Mouse (Mus musculus): Measurements from ENCODE around the gene Chm.

Chm gene

DNA sequence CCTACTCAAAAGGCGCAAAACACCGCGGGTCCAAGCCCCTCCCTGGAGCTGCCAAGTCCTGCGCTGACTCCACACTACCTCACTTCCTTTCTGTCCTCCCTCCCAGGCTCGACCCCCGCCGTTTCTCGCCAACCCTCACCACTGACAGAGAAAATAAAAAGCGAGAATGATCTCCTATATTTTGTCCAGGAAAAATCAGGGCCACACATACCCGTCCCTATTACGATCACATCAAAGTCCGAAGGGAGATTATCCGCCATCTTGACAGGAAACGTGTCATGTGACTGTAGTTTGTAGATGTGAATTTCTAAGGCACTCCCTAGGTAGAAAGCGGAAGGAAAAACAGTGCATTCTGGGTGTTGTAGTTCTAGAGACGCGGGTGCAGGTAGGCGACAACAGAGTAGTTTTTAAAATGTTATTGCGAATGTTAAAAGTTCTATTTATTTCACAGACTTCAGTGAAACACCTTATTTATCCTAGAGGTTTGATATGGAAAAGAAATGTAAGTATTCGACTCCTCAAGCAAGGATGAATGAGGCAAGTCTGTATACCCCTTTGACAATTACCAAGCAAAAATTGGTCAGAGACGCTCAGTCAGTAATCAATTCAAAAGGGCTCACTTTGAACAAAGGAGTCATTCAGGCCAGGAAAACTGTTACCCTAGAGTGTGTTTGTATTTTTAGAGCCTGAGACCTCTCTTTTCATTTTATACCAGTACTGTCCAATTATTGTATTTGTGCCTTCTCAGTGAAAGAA lies at the start of gene Chm:
Gene Chm (minus strand): TSS at position 288 of the 756 bp plus-strand sequence.
- TF ChIP-seq GATA4 (IDR thresholded peaks at IDR 0.05; ENCODE audit: insufficient replicate concordance, low read length), result no peak

DNA sequence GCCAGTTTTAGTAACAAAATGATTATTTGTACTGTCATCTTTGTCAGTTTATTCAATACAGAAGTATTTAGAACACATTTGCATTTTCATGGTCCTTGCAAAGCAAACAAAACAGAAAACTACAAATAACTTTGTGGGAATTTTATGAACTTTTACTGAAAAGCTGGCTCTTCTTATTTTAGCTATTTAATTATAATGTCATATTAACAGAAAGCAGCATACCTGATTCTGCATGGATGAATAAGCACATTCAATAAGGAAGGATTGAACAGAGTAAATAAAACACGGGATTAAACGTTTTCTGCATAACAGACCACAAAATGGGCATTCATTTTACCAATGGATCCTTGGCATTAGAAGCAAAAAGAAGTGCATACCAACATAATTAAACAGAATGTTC lies 8.6 kb upstream of the Chm start:
- TF ChIP-seq GATA4 (IDR thresholded peaks at IDR 0.05; ENCODE audit: insufficient replicate concordance, low read length), result no peak

DNA sequence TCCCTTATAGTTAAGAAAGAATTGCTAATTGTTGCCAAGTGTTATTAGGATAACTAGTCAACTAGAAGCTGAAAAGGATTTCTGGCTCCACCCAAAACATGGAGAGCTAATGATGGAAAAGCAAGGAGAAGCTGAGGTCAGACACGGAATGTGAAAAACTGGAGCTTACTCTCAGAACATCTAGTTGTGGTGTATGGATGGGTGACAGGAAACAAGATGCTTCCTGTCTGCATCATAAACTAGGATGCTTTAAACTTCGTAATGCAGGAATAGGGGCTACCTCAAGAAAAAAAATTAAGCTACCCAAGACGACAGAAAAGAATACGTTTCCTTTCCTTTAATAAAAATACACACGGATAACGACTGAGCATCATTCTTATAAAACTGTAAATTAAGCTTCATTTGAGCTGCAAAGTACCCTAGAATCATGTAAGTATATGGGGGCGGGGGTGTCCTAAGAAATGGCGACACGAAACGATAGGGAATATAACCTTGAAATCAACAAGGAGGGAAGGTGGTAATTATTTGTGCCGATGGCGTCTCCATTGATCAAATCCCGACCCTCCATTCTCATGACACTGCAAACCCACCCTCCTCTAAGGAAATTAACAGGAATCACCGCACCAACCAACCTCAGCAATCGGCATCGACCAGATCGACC lies 618 bp downstream of the Chm start:
- TF ChIP-seq GATA4 (IDR thresholded peaks at IDR 0.05; ENCODE audit: insufficient replicate concordance, low read length), result no peak

DNA sequence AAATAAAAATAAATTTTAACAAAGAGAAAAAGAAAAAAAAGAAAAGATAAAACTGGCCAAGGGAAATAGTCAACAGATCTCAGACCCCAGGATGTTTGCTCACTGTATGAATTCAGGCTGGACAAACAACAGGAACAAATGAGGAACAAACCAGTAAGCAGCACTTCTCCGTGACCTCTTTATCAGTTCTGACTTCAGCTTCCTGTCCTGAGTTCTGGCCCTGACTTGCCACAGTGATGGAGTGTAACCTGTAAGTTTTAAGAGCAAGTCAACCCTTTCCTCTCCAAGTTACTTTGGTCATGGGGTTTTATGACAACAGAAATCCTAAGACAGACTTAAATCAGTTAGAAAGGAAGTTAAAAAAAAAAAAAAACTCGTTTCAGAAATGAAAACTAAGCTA lies 12.6 kb downstream of the Chm start:
- no peak for TF ChIP-seq GATA4 (IDR thresholded peaks at IDR 0.05; ENCODE audit: insufficient replicate concordance, low read length)

DNA sequence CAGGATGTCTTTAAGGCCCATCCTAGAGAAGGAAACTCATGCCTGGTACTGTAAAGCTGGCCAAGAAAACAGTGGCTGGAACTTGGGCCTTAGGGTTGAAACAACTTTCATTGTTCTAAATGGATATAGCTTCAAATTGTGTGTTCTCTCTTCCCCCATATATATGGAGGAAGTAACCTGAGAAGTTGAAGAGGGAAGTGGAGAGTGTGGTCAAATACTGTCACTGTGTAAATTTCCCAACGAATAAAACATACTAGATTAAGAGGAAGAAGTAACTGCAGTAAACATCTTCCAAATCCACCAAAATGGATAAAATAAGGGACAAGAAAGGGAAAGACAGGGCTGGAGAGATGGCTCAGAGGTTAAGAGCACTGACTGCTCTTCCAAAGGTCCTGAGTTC lies 13.0 kb downstream of the Chm start:
- TF ChIP-seq GATA4 (IDR thresholded peaks at IDR 0.05; ENCODE audit: insufficient replicate concordance, low read length), result no peak

DNA sequence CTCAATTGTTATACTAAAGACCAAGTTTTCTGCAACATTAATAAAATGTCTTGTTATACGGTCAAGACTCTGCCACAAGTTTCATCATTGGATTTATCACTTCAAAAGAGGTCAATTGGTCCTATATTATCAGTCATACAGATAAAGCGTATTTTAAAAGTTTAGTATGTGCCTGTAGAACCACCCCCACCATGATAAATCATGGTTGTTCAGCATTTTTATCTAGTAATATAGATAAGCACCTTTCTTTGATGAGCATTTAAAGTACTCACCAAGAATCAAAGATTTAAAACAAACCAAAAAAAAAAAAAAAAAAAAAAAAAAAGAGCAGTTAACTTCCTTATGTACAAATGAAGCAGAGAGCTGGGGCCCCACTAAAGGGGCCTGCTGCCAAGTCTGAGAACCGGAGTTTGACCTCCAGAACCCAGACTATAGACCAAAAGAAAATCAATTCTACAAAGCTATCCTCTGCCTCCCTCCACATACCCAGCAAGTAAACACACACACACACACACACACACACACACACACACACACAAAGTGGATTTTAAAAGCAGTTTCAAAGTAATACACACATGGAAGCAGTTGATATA lies 25.0 kb downstream of the Chm start:
- no peak for TF ChIP-seq GATA4 (IDR thresholded peaks at IDR 0.05; ENCODE audit: insufficient replicate concordance, low read length)

DNA sequence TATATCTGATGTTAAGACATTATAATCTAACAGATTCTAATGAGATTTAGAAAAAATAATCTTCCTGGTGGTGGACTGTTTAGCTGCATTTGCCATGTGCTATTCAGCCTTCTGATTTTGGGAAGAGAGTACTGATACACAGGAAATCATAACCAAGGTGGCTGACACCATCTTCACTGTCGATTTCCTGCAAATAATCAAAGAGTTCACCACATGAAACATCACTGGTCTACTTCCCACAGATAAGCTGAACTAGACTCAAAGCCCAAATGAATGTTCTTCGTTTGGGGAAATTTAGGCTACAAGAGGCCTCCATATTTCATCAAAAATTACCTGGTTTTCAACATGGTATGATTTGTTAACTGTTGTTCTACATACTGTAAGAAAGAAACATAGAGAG lies 101.1 kb downstream of the Chm start:
- no peak for TF ChIP-seq GATA4 (IDR thresholded peaks at IDR 0.05; ENCODE audit: insufficient replicate concordance, low read length)

DNA sequence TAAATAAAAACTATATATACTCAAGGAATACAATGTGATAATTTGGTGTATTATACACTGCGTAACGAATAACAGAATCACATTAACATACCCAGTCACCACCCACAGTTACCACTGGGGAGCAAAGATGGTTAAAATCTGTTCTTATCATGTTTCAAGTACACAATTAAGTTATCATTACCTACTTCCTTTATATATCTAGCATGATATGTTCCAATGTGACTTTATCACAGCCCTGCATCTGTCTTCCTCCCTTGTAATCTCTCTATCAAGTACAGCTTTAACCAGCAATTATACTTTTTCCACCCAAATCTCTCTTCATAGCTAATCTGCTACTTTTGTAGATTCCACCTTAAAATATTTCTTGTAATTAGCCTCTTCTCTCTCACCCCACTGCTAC lies 109.3 kb downstream of the Chm start:
- TF ChIP-seq GATA4 (IDR thresholded peaks at IDR 0.05; ENCODE audit: insufficient replicate concordance, low read length), result no peak

DNA sequence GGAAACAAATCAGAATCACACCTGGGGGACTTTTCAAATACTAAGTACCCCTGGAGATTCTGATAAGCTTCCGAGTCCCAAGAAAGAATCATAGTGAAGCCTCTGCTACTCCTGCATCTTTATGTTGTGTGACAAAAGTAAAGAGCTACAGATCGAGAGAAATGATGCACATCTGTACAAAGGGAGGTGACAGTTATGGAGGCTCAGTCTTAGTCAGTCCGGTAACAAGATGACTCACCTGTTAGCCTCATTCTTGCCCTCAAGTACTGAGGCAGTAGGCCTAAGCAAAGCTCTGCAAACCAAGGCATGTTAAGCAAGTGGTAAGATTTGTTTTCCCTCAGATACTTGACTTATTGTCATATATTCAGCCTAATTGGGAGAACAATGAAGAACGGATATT lies 110.5 kb downstream of the Chm start:
- no peak for TF ChIP-seq GATA4 (IDR thresholded peaks at IDR 0.05; ENCODE audit: insufficient replicate concordance, low read length)

DNA sequence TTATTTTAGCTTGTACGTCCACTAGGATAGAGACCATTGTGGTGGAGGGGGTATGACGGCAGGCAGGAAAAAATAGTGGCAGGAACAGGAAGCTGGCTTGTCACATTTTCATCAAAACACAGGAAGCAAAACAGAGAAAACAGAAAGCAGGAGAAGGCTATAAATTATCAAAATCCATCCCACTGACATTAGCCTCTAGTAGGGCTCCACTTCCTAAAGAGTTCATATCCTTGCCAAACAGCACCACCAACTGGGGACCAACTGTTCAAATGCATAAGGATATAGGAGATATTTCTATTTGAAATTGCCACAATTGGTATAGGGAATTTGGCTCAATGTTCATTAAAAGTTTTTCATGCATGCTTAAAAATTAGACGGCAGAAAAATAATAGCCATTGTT lies 181.7 kb downstream of the Chm start:
- no peak for TF ChIP-seq GATA4 (IDR thresholded peaks at IDR 0.05; ENCODE audit: insufficient replicate concordance, low read length)

DNA sequence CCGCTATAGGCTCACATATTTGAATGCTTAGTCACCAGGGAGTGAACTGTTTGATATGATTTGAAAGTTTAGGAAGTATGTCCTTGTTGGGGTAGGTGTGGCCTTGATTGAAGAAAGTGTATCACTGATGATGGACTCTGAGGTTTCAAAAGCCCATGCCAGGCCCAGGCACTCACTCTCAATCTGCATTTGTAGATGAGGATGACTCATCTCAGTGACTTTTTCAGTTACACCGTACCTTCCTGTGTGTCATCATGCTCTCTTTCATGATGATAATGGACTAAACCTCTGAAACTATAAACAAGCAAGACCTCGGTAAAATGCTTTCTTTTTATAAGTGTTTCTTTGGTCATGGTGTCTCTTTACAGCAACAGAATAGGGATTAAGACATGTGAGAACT lies 183.1 kb downstream of the Chm start:
- no peak for TF ChIP-seq GATA4 (IDR thresholded peaks at IDR 0.05; ENCODE audit: insufficient replicate concordance, low read length)

All from liver, adult (tissue).